Mouse (Mus musculus) gastrocnemius, adult 18-20 months (tissue): Measurements from ENCODE around the gene Slc6a6. TPM values are rescaled to one million over a fixed set of nuclear protein-coding genes. Genes with fewer than 3 reads are reported as not detected.
A peak's percentile ranks its signal among the peaks of the same experiment; 100 is the strongest.

ENCODE experiments used
- DNase-seq: peaks from one replicate; pipeline ENCODE4 v3.0.0; 2021; ENCODE audit warnings: low spot score
- total RNA-seq, 2 experiments: library from RNA; stranded (reverse); gene quantifications; 2 replicates each; pipeline ENCODE4 v1.2.3; 2021

The Slc6a6 gene
- total RNA-seq, 2 experiments from 2014 or later: 51.2 to 80.6 TPM

DNA sequence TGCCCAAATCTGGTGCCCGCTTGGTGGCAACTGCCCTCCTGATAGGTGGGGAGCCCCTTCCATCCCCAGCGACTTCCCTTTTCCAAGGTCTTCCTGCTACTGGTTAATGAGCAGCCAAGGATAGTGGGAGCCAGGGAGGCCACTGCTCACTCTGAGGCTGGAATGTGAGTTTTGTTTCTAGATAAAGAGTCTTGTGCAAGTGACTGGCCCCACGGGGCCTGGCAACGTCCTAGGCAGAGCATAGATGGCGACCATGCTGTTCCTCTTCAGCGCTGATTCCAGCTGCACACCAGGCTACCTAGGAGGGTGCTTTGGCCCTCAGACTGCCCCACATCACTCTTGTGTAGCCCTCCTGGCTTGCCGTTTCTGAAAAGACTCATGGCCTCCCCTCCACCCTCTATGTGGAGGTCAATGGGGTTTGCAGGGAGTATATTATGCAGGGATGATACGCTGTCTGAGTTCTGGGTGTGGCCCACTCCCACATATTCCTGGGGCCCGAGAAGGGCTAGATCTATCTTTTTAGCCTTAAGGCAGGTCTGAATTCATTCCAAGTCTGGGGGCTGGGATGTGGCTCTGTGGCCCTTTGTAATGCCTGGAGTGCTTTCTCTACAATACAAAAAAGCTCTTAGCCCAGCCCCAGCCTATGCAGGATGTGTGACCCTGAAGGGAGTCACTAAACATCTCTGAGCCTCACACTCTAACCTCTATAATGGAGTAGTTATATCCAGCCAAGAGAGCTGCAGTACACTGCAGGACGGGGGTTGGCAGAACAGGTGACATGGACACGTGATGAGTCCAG, 17.2 kb downstream of the Slc6a6 start:
- no peak for DNase-seq

DNA sequence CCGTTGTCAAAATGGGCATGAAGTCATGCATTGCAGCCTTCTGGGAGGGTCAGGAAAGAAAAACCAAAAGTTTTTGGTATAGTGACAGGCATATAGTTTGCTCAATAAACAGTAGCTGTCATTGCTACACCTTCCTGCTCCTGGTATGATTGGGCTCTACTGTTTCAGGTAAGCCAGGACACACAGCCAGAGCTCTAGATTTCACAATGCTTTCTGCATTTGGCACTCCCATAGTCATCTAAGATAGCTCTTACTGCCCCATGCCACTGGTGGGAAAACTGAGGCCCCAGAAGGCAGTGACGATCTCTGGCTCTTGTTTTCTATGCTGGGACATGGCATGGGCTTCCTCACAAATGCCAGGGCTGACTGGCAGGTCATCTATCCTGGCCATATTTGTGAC, 19.6 kb downstream of the Slc6a6 start:
- no peak for DNase-seq

DNA sequence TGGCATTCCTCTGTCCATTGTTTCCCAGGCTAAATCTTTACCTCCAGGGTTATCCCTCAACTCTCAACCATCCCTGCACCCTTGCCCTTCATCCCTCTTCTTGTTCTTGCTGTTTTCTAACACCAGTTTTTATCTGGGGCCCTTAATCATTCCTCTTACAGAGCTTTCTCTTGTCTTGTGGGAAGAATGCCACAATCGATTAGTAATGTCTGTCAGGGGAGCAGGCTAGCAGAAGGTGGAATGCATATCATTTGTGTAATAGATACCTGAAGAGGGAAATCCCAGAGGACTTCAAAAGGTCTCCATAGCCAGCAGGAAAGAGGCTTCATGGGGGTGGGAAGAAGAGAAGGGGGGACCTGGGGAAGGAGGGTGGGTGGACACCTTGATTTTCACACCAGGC, 20.6 kb downstream of the Slc6a6 start:
- no peak for DNase-seq

DNA sequence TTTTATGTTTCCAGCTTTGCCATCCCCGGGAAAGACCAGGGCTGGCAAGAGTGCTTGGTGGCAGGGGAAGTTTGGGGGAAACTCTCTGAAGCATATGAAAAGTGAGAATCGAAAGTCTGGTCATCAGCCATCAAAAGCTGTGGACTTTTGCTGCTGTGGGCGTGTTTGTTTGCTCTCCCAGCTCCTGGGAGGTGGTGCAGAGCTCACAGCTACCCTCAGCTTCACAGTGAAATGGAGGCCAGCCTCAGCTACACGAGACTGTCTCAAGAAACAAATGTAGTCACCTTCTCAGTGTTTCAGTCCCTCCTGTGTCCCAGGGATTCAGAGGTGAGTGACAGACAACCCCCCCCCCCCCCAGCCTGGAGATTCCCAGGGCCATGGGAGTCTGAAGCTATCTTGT, 21.8 kb downstream of the Slc6a6 start:
- DNase-seq: no peak

DNA sequence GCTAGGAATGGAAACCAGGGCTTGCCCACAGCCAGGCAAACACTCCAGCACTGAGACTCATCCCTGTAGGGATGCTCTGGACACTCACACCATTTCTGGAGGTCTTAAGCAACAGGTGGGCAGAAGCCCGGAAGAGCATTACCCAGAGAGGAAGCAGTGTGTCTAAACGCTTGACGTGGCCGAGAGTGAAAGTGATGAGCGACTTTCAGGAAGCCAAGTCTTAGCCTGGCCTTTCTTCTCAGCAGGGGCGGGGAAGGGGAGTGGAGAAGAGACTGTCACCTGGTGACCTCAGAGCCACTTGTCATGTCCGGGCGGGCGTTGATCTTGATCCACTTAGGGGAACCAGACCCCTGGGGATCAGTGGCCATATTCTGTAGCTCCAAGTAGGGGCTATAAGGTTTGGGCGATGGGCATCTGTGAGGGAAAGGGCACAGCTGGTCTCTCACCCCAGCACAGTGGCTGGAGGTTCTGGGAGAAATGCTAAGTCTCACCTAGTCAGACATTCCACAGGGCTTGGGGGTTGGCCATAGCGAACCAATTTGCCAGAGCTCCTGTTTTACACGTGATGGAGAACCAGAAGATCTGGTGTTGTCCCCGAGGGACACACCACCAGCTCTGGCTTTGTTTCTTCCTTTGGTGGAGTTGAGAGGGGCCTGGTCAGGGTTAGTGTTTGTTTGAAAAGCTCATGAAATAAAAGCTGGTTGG, 22.4 kb downstream of the Slc6a6 start:
- DNase-seq: no peak

DNA sequence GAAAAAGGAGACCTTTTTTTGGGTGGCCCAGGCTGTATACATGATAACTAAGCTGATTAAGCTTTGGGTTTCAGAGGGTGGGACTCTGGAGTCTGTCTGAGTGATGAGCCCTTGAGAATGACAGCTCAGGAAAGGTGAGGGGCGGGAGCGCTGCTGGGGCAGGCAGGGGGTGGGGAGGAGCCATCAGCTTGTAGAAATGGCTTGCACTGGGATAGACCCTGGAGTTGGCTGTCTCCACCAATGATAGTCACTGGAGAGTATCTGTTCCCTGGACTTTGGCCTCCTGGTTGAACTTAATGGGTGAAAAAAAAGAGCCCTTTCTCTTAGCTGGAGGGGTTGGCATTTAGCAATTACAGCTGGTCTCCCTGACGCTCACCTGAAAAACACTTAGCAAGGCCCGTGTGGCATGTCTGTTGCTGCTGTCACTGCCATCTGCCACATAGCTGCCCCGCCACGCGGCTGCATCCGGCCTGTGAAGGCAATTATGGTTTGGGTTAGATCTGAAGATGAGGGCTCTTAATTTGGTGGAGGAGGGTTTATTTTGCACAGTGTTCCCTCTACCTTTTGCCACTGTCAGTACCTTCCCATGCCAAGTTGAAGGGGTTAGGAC, 23.5 kb downstream of the Slc6a6 start:
- DNase-seq: no peak

GRCm38 (mm10) chr6:91707886-91708564, 24.2 kb downstream of the Slc6a6 start:
- no peak for DNase-seq

DNA sequence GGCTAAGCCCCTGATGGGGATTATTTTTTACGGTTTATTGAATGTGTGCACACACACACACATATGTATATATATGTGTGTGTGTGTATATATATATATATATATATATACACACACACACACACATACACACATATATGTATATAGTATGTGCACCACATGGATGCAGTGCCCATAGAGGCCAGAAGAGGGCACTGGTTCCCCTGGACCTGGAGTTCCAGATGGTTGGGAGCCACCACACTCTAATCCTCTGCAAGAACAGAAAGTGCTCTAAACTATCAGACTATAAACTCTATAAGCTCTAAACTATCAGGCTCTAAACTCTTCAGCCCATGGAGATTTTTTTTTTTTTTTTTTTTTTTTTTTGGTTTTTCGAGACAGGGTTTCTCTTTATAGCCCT, 25.1 kb downstream of the Slc6a6 start:
- DNase-seq: no peak

DNA sequence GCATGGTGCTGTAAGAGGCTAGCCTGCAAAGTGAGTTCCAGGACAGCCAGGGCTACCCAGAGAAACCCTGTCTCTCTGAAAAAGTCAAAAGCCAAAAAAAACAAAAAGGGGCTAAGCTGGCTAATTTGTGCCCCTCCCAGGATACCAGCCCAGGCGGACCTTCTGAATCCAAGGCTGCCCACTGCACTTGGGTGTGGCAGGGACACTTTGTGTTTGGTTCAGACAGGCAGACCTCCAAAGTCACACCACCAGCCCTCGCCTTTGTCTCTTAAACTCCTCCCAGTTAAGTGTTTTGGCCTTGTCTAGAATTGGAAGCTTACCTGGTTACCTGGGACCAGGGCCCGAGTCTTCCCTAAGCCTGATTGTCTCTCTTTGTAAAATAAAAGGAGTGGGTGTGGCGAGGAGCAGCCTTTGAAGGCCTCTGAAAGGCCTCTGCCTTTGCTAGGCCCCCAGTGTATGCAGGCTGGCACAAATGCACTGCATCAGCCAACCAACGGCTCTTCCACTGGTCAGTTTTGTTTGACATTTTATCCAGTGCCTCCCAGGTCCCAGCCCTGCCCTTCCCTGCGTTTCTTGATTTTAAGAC, 26.6 kb downstream of the Slc6a6 start:
- DNase-seq: no peak

- no peak for DNase-seq
These were observed 28.4 kb downstream of the Slc6a6 start for GRCm38 (mm10) chr6:91712097-91712854.

DNA sequence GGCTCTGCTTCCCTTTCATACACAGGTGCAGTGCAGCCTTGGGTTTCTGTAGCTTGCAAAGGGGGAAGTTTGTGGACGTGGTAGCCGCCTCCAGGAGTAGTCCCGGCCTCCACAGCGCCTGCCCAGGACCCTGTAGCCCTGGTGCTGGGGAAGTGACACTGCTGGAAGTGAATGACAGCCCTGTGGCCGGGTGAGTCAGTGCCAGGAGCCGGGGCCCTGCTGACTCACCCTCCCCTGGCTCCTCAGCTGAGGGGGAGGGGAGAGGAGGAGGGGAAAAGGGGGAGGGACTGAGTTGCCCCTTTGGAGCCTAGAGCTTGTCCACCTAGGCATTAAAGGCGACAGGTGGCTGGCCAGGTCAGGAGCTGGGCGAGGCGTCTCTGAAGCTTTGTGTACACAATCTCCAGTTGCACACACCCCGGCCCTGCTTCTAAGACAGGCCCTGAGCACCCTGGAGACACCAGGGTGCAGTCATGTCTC, 29.0 kb downstream of the Slc6a6 start:
- DNase-seq: peak; percentile 73

- no peak for DNase-seq
These were observed 29.6 kb downstream of the Slc6a6 start for GRCm38 (mm10) chr6:91713370-91713896.

DNA sequence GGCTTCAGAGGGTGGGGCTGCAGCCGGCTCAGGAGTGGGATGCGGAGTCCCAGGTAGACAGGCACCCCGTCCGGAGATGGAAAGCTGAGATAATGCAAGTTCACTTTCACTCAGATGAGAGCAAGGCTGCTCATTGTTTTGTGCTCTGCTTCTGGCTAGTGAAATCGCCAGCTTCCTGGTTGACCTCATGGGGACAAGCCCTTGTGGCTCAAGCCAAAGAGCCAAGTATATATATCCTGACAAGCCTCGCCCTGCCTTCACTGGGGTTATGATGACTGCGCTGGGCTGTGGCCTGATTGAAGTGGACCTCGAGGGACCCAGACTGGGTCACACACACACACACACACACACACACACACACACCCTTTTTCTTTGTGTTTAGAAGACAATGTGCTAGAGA, 31.2 kb downstream of the Slc6a6 start:
- peak; percentile 65 for DNase-seq

DNA sequence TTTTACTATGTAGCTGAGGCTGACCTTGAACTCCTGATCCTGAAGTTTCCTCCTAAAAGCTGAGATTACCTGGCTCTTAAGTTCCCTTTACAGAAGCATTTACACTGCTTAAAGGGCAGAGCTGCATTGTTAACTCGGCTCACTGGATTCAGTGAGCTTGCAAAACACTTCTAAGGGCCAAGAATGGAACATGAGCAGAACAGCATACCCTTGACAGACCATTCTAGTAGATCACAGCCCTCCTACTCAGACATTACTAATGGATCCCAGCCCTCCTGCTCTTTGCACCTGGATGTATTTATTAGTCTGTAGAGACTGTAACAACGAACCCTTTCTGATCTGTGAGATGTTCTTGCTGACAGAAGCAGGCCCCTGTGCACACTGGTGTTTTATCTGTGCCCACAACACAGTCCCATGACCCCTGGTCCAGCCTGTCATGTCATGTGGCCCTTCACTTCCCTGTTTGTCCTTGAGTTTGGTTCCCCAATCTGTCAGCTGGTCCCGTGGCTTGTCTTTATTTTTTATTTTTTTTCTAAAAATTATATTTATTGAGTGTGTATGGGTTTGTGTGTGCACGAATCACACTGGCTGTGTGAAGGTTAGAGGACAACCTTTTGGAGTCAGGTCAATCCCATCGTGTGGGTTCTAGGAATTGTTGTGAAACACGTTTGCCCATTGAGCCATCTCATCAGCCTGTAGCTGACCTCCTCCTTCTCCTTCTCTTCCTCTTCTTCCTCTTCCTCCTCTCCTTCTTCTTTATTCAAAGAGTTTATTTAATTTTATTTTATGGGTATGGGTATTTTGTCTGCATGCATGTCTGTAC, 32.3 kb downstream of the Slc6a6 start:
- DNase-seq: no peak

DNA sequence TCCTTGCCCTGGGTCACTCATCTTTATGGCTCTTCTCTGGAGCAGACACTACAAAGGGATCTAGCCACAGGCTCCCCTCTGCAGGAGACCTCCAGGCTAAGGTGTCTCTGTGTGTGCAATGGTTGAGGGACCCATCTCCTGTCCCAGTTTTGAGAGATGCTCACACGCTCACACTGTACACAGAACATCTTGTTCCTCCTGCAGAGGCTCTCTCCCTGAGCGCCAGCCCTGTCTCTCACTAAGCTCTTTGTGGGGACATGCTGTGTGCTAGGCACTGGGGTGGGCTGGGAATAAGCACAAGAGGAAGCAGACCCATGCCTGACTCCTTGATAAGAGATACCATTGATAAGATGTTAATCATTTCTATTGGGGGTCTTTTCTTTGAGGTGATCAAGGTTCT, 34.2 kb downstream of the Slc6a6 start:
- DNase-seq: no peak

- DNase-seq: no peak
These were observed 34.8 kb downstream of the Slc6a6 start for GRCm38 (mm10) chr6:91718603-91719002.

- DNase-seq: no peak
These were observed 35.3 kb downstream of the Slc6a6 start for GRCm38 (mm10) chr6:91719042-91719747.

DNA sequence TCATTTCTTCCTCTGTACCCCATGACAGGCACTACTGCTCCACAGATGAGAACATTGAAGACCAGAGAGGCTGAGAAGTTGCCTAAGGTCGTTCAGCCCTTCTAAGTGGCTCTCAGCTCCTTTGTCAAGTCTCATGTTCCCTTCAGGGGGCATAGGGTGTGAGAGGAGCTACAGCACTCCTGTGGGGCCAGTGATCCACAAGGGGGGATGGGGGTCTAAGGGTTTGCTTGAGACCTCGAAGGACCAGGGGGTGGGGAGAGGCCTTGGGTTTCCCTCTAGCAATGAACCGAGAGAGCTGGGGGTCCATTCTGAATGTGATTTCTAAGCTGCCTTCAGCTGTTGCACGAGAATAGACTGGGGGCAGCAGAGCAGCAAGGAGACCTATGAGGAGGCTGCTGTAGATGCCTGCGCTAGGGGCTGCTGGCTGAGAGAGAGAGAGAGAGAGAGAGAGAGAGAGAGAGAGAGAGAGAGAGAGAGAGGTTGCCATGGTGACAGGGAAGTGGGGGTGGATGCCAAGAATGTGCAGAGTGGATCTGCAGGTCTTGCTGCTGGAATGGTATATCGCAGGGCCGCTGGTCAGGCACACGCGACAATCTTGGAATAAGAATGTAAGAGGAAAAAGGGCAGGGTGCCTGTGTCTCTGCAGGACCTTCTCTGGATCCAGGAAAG, 36.1 kb downstream of the Slc6a6 start:
- no peak for DNase-seq
